In the genomic region with DNA sequence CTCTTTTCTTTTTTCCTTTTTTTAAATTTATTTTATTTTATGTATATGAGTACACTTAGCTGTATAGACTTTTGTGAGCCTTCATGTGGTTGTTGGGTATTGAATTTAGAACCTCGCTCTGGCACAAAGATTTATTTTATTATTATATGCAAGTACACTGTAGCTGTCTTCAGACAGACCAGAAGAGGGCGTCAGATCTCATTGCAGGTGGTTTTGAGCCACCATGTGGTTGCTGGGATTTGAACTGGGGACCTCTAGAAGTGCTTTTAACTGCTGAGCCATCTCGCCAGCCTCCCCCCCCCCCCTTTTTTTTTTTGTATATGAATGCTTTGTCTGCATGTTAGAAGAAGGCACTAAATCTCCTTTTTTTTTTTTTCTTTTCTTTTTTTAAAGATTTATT, we compare ENCODE assay signal across 29 mouse cellular contexts. TPM values are rescaled to one million over a fixed set of nuclear protein-coding genes. Genes with fewer than 3 reads are reported as not detected.
A peak's percentile ranks its signal among the peaks of the same experiment; 100 is the strongest.
DNase-seq lines count a peak whose midpoint lies in the region; ATAC-seq lines count a peak whose summit lies in the region.
"Had no signal": no experiment of that assay in that cellular context is flagged by ENCODE, and none has a peak within 500 bp of the region (broad histone marks: within the 10 kb centered on the region; RNA-seq: fewer than 3 reads in every experiment).

No protein-coding gene starts in this region.

- no peaks in the 10 kb centered on the region for H3K4me1 ChIP-seq in embryonic facial prominence, embryonic 10.5 days
- H3K4me1 ChIP-seq: embryonic facial prominence, embryonic 12.5 days; forebrain, embryonic 13.5 days; heart, embryonic 15.5 days; intestine, embryonic 15.5 days; limb, embryonic 10.5 days; megakaryocyte, embryonic 14.5 days; midbrain, embryonic 15.5 days; neural tube, embryonic 13.5 days had no signal

- no peak overlapping the region for H3K27ac ChIP-seq in embryonic facial prominence, embryonic 10.5 days (replicated peaks)
- H3K27ac ChIP-seq: embryonic facial prominence, embryonic 12.5 days; forebrain, embryonic 13.5 days; gastrocnemius, adult 2 months; heart, embryonic 15.5 days; hindbrain, embryonic 14.5 days; intestine, embryonic 15.5 days; limb, embryonic 10.5 days; midbrain, embryonic 15.5 days; neural tube, embryonic 13.5 days had no signal

- DNase-seq in 3134 (ENCODE audit: extremely low read depth, insufficient read length, low spot score) (peak; percentile 7), 416B (ENCODE audit: low read depth) (peak; percentile 34), ES-CJ7 (ENCODE audit: low read depth, low spot score) (peak; percentile 64), ZHBTc4 (ENCODE audit: low read depth, low spot score) (peak; percentile 52)
- DNase-seq in embryonic facial prominence, embryonic 10.5 days (ENCODE audit: low spot score), result no peak
- DNase-seq: cerebellum, adult 11 months; cerebellum, adult 9-11 months; gastrocnemius, adult 2 months; heart, postnatal 36 days; kidney, adult 8-10 months; kidney, postnatal 10 days; liver; lung, embryonic 14.5 days; lung, postnatal 36 days; thymus, adult 18-20 months; thymus, postnatal 36 days had no signal

- WGBS in embryonic facial prominence, embryonic 10.5 days, result 77% methylated on average over 3 of the region's 3 CpGs

- no peaks in the 10 kb centered on the region for H3K27me3 ChIP-seq in embryonic facial prominence, embryonic 10.5 days (replicated peaks; ENCODE audit: low read depth, poor library complexity, severe bottlenecking)
- H3K27me3 ChIP-seq: embryonic facial prominence, embryonic 12.5 days; forebrain, embryonic 13.5 days; heart, embryonic 15.5 days; intestine, embryonic 15.5 days; megakaryocyte, embryonic 14.5 days; midbrain, embryonic 15.5 days; neural tube, embryonic 13.5 days had no signal

- H3K4me3 ChIP-seq in embryonic facial prominence, embryonic 10.5 days, result no peak overlapping the region
- H3K4me3 ChIP-seq: embryonic facial prominence, embryonic 12.5 days; forebrain, embryonic 13.5 days; gastrocnemius, adult 2 months; heart, embryonic 15.5 days; intestine, embryonic 15.5 days; limb, embryonic 10.5 days; megakaryocyte, embryonic 14.5 days; midbrain, embryonic 15.5 days; myocyte; neural tube, embryonic 13.5 days had no signal

- H3K9me3 ChIP-seq in embryonic facial prominence, embryonic 10.5 days, result no peaks in the 10 kb centered on the region
- H3K9me3 ChIP-seq: embryonic facial prominence, embryonic 12.5 days; forebrain, embryonic 13.5 days; G1E; heart, embryonic 15.5 days; intestine, embryonic 15.5 days; limb, embryonic 10.5 days; megakaryocyte, embryonic 14.5 days; midbrain, embryonic 15.5 days; neural tube, embryonic 13.5 days had no signal

- peaks cover 99% of the 10 kb centered on the region for H3K36me3 ChIP-seq in embryonic facial prominence, embryonic 10.5 days (replicated peaks)

- no peak for ATAC-seq in erythroid progenitor cell, adult 5-6 weeks (replicated peaks; ENCODE audit: low FRiP score, poor library complexity, severe bottlenecking)
- no peak for ATAC-seq in inflammation-experienced regulatory T-cells, adult 6 months
- ATAC-seq: forebrain, embryonic 13.5 days; intestine, embryonic 15.5 days; midbrain, embryonic 15.5 days had no signal

RNA-seq across cellular contexts. Expression of a gene that starts 35.6 kb away (rescaled TPM):
- total RNA-seq in erythroid progenitor cell, adult 5-6 weeks (2015; ENCODE audit: low replicate concordance), result 58.0 and 63.3 TPM in 2 replicates
- total RNA-seq in erythroid progenitor cell, adult 5-6 weeks (2017; ENCODE audit: low replicate concordance), result 61.8 and 66.0 TPM in 2 replicates
- 10 to 100 TPM; 17.0 to 29.1 (median 28.8) TPM for polyA plus RNA-seq in inflammation-experienced regulatory T-cells, adult 6 months (2017; shearing (Covaris generic))
- polyA plus RNA-seq in embryonic facial prominence, embryonic 10.5 days (2016; fragmentation: Nextera tagmentation; extraction: Ambion mirVana), result 12.7 and 13.0 TPM in 2 replicates

RNA-seq across cellular contexts. Expression of a gene that starts 45.3 kb away (rescaled TPM):
- total RNA-seq in erythroid progenitor cell, adult 5-6 weeks (2015; ENCODE audit: low replicate concordance), result 46.9 and 62.9 TPM in 2 replicates
- total RNA-seq in erythroid progenitor cell, adult 5-6 weeks (2017; ENCODE audit: low replicate concordance), result 29.0 and 35.2 TPM in 2 replicates
- polyA plus RNA-seq in inflammation-experienced regulatory T-cells, adult 6 months (2017; shearing (Covaris generic)), result 100 to 1,000 TPM in 1 of 3 experiments, 10 to 100 TPM in 2; 47.0 to 108 (median 55.5) TPM
- polyA plus RNA-seq in embryonic facial prominence, embryonic 10.5 days (2016; fragmentation: Nextera tagmentation; extraction: Ambion mirVana), result 83.3 and 85.4 TPM in 2 replicates
